Mouse (Mus musculus): ENCODE measurements at regions not wholly inside any gene's neighbourhood (a gene's known extent, or its start where the extent isn't known, plus 50 kb on each side); places are given as distances from the start of the nearest gene placed in this dataset.
A peak's percentile ranks its signal among the peaks of the same experiment; 100 is the strongest.

- DNase-seq (ENCODE audit: low read depth, low spot score), result no peak
Measured at GRCm38 (mm10) chr5:74121861-74122630, 53.8 kb upstream of the Usp46 start.

GRCm38 (mm10) chr5:74126015-74126896, 58.0 kb upstream of the Usp46 start:
- peak; percentile 86 for DNase-seq (ENCODE audit: low read depth, low spot score)

- DNase-seq (ENCODE audit: low read depth, low spot score), result no peak
Measured at GRCm38 (mm10) chr5:74127518-74127917, 59.3 kb upstream of the Usp46 start.

GRCm38 (mm10) chr5:74129636-74130035, 61.4 kb upstream of the Usp46 start:
- no peak for DNase-seq (ENCODE audit: low read depth, low spot score)

GRCm38 (mm10) chr5:74132671-74133070, 62.4 kb upstream of the Rasl11b start:
- no peak for DNase-seq (ENCODE audit: low read depth, low spot score)

- no peak for DNase-seq (ENCODE audit: low read depth, low spot score)
Measured at GRCm38 (mm10) chr5:74136377-74136776, 58.7 kb upstream of the Rasl11b start.

GRCm38 (mm10) chr5:74136868-74137439, 58.1 kb upstream of the Rasl11b start:
- DNase-seq (ENCODE audit: low read depth, low spot score), result no peak

GRCm38 (mm10) chr5:74143994-74144393, 51.1 kb upstream of the Rasl11b start:
- no peak for DNase-seq (ENCODE audit: low read depth, low spot score)

- DNase-seq (ENCODE audit: low read depth, low spot score), result no peak
Measured at GRCm38 (mm10) chr5:74144765-74145164, 50.3 kb upstream of the Rasl11b start.
